Mouse (Mus musculus) forebrain, embryonic 16.5 days (tissue): ENCODE measurements at regions not wholly inside any gene's neighbourhood (a gene's known extent, or its start where the extent isn't known, plus 50 kb on each side); places are given as distances from the start of the nearest gene placed in this dataset.

Experiments used
- ATAC-seq: fragments of 200-750 bp; cut with Nextera tagmentation; 2 replicates; pipeline ENCODE4 v1.8.0; 2017; ENCODE audit warnings: mild to moderate bottlenecking, moderate library complexity
- H3K27ac ChIP-seq: fragments of 300-500 bp; sonication (generic); 2 replicates; pipeline ENCODE4 v1.5.1; 2014; ENCODE audit warnings: low read length, control low read depth
- H3K27me3 ChIP-seq: fragments of 300-500 bp; sonication (generic); replicated peaks from 2 replicates; pipeline ENCODE4 v1.6.1; 2014; ENCODE audit warnings: low read length; ENCODE audit not compliant: control insufficient read depth, insufficient read depth
- H3K36me3 ChIP-seq: fragments of 300-500 bp; sonication (generic); 2 replicates; pipeline ENCODE4 v1.6.1; 2014; ENCODE audit not compliant: control insufficient read depth, insufficient read depth
- H3K4me1 ChIP-seq: fragments of 300-500 bp; sonication (generic); replicated peaks from 2 replicates; pipeline ENCODE4 v1.6.1; 2014; ENCODE audit warnings: low read length; ENCODE audit not compliant: control insufficient read depth, insufficient read depth
- H3K4me2 ChIP-seq: fragments of 300-500 bp; sonication (generic); 2 replicates; pipeline ENCODE4 v1.6.1; 2014; ENCODE audit warnings: mild to moderate bottlenecking, low read length, control low read depth
- H3K4me3 ChIP-seq: fragments of 300-500 bp; sonication (generic); replicated peaks from 2 replicates; pipeline ENCODE4 v1.5.1; 2014; ENCODE audit warnings: mild to moderate bottlenecking, low read length, control low read depth
- H3K9ac ChIP-seq: fragments of 300-500 bp; sonication (generic); replicated peaks from 2 replicates; pipeline ENCODE4 v1.6.1; 2014; ENCODE audit warnings: low read depth, low read length, control low read depth
- H3K9me3 ChIP-seq: fragments of 300-500 bp; sonication (generic); 2 replicates; pipeline ENCODE4 v1.6.1; 2016; ENCODE audit warnings: low read length; ENCODE audit not compliant: control insufficient read depth
- WGBS: fragments of 180-500 bp; shearing (Covaris S2); extraction: QIAGEN DNeasy Blood & Tissue Kit; methylation state at CpG from one replicate; pipeline ENCODE4 v1.1.7; 2014; 5-methylcytosine and 5-hydroxymethylcytosine counted together

GRCm38 (mm10) chr3:35465956-35466355 is 287.9 kb upstream of the Atp11b start:
- Histone ChIP-seq H3K36me3 (no peaks in the 10 kb centered on the region), H3K4me3 (no peak overlapping the region), H3K9ac (no peak overlapping the region), H3K4me2 (no peak overlapping the region), H3K9me3 (no peaks in the 10 kb centered on the region), H3K27me3 (no peaks in the 10 kb centered on the region), H3K27ac (no peak overlapping the region), H3K4me1 (peaks cover 13% of the 10 kb centered on the region)
- peak; percentile 27; the same call in 1 of the 2 replicates for ATAC-seq
- WGBS: 18% methylated on average over 3 of the region's 3 CpGs

- Histone ChIP-seq H3K4me2 (no peak overlapping the region), H3K4me3 (no peak overlapping the region), H3K9ac (no peak overlapping the region), H3K36me3 (no peaks in the 10 kb centered on the region), H3K27me3 (no peaks in the 10 kb centered on the region), H3K4me1 (no peaks in the 10 kb centered on the region), H3K9me3 (no peaks in the 10 kb centered on the region), H3K27ac (no peak overlapping the region)
- WGBS: 62% methylated on average over 7 of the region's 7 CpGs
- no peak for ATAC-seq
Measured at GRCm38 (mm10) chr3:35473351-35473750, 280.6 kb upstream of the Atp11b start.

- no peaks in the 10 kb centered on the region for H3K4me1 ChIP-seq
- H3K4me2 ChIP-seq: no peak overlapping the region
- no peak overlapping the region for H3K4me3 ChIP-seq
- no peak overlapping the region for H3K27ac ChIP-seq
- ATAC-seq: no peak
- no peaks in the 10 kb centered on the region for H3K27me3 ChIP-seq
- WGBS: 38% methylated on average over 6 of the region's 6 CpGs
- H3K9me3 ChIP-seq: no peaks in the 10 kb centered on the region
- no peaks in the 10 kb centered on the region for H3K36me3 ChIP-seq
- no peak overlapping the region for H3K9ac ChIP-seq
Measured at GRCm38 (mm10) chr3:35474361-35474760, 279.5 kb upstream of the Atp11b start.

GRCm38 (mm10) chr3:35475326-35475725 is 278.6 kb upstream of the Atp11b start:
- H3K4me3 ChIP-seq: no peak overlapping the region
- H3K36me3 ChIP-seq: no peaks in the 10 kb centered on the region
- H3K9ac ChIP-seq: no peak overlapping the region
- 63% methylated on average over 7 of the region's 7 CpGs for WGBS
- H3K4me2 ChIP-seq: no peak overlapping the region
- no peaks in the 10 kb centered on the region for H3K27me3 ChIP-seq
- no peak overlapping the region for H3K27ac ChIP-seq
- H3K4me1 ChIP-seq: no peaks in the 10 kb centered on the region
- no peak for ATAC-seq
- no peaks in the 10 kb centered on the region for H3K9me3 ChIP-seq

GRCm38 (mm10) chr3:35480714-35481695 is 272.9 kb upstream of the Atp11b start:
- Histone ChIP-seq H3K9me3 (no peaks in the 10 kb centered on the region), H3K4me3 (no peak overlapping the region), H3K27me3 (no peaks in the 10 kb centered on the region), H3K4me1 (peaks cover 18% of the 10 kb centered on the region), H3K36me3 (no peaks in the 10 kb centered on the region), H3K4me2 (no peak overlapping the region), H3K27ac (no peak overlapping the region), H3K9ac (0 out of 2 replicates have a peak overlapping the region, but pooled peaks have one; percentile 9)
- 35% methylated on average over 18 of the region's 18 CpGs for WGBS
- ATAC-seq: peak; percentile 39

- WGBS: 10% methylated on average over 11 of the region's 11 CpGs
- peaks cover 18% of the 10 kb centered on the region for H3K4me1 ChIP-seq
- H3K27me3 ChIP-seq: no peaks in the 10 kb centered on the region
- H3K9ac ChIP-seq: peak overlapping the region; percentile 45
- peak; percentile 29; the same call in 1 of the 2 replicates for ATAC-seq
- H3K27ac ChIP-seq: no peak overlapping the region
- no peaks in the 10 kb centered on the region for H3K9me3 ChIP-seq
- H3K4me2 ChIP-seq: peak overlapping the region; percentile 61
- no peaks in the 10 kb centered on the region for H3K36me3 ChIP-seq
- peak overlapping the region; percentile 31 for H3K4me3 ChIP-seq
Measured at GRCm38 (mm10) chr3:35481841-35482240, 272.1 kb upstream of the Atp11b start.

GRCm38 (mm10) chr3:35482296-35482695 is 271.6 kb upstream of the Atp11b start:
- Histone ChIP-seq H3K9me3 (no peaks in the 10 kb centered on the region), H3K27me3 (no peaks in the 10 kb centered on the region), H3K4me3 (peak overlapping the region; percentile 31), H3K9ac (peak overlapping the region; percentile 45), H3K4me2 (peak overlapping the region; percentile 61), H3K36me3 (no peaks in the 10 kb centered on the region), H3K4me1 (peaks cover 18% of the 10 kb centered on the region), H3K27ac (no peak overlapping the region)
- peak; percentile 87 for ATAC-seq
- WGBS: 2% methylated on average over 6 of the region's 6 CpGs

- H3K27me3 ChIP-seq: no peaks in the 10 kb centered on the region
- H3K4me3 ChIP-seq: no peak overlapping the region
- ATAC-seq: peak; percentile 56
- H3K9ac ChIP-seq: no peak overlapping the region
- no peaks in the 10 kb centered on the region for H3K36me3 ChIP-seq
- 59% methylated on average over 10 of the region's 10 CpGs for WGBS
- no peak overlapping the region for H3K27ac ChIP-seq
- no peak overlapping the region for H3K4me2 ChIP-seq
- no peaks in the 10 kb centered on the region for H3K9me3 ChIP-seq
- peaks cover 18% of the 10 kb centered on the region for H3K4me1 ChIP-seq
Measured at GRCm38 (mm10) chr3:35482759-35483158, 271.1 kb upstream of the Atp11b start.

GRCm38 (mm10) chr3:35496027-35496824 is 257.7 kb upstream of the Atp11b start:
- 63% methylated on average over 9 of the region's 9 CpGs for WGBS
- Histone ChIP-seq H3K27ac (no peak overlapping the region), H3K4me1 (no peaks in the 10 kb centered on the region), H3K4me2 (no peak overlapping the region), H3K4me3 (no peak overlapping the region), H3K27me3 (no peaks in the 10 kb centered on the region), H3K9ac (no peak overlapping the region), H3K9me3 (no peaks in the 10 kb centered on the region), H3K36me3 (no peaks in the 10 kb centered on the region)
- no peak for ATAC-seq
